Mouse (Mus musculus) bone marrow macrophage, adult 2 months (primary cell): Measurements from ENCODE around the gene Rhbdd3.

Source experiments
- CTCF ChIP-seq: IDR thresholded peaks from 2 replicates; pipeline ENCODE4 v1.5.1; 2012; ENCODE audit warnings: low read depth, mild to moderate bottlenecking, low read length, moderate library complexity
- POLR2A ChIP-seq: IDR thresholded peaks from 2 replicates; pipeline ENCODE4 v1.6.1; 2012; ENCODE audit warnings: mild to moderate bottlenecking, low read depth, low read length, borderline replicate concordance

DNA sequence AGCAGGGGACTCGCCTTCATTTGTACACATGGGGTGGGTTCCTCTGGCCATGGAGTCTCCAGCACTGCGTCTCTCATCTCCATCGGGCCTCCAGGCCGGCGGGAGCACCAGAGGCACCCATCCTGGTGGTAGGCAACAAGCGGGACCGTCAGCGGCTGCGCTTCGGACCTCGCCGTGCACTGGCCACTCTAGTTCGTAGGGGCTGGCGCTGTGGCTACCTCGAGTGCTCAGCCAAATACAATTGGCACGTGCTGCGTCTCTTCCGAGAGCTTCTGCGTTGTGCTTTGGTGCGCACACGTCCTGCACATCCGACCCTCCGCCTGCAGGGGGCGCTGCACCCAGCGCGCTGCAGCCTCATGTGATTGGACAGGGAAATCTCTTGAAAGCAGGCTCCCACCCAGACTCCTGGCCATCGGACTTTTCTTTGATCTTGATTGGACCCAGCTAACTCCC is 39.0 kb upstream of the Rhbdd3 start:
- TF ChIP-seq POLR2A (no peak), CTCF (peak; percentile 82)
